In genomic region chr7:16024603-16025222, GRCm38 (mm10) we compare ENCODE assay signal across 21 mouse cellular contexts. TPM values are rescaled to one million over a fixed set of nuclear protein-coding genes. Genes with fewer than 3 reads are reported as not detected.
"Had no signal": no experiment of that assay in that cellular context is flagged by ENCODE, and none has a peak within 500 bp of the region (broad histone marks: within the 10 kb centered on the region; RNA-seq: fewer than 3 reads in every experiment).

No protein-coding gene starts in this region.

- ATAC-seq: intestine, postnatal 0 days; liver, embryonic 12.5 days had no signal

- H3K4me2 ChIP-seq: limb, embryonic 13.5 days; liver, embryonic 12.5 days; liver, embryonic 15.5 days; lung, embryonic 15.5 days; neural tube, embryonic 13.5 days had no signal

- H3K4me3 ChIP-seq: layer of hippocampus, adult 2 months; limb, embryonic 10.5 days; limb, embryonic 13.5 days; liver, embryonic 12.5 days; liver, embryonic 15.5 days; lung, embryonic 15.5 days; neural tube, embryonic 13.5 days had no signal

- H3K36me3 ChIP-seq: liver, embryonic 15.5 days had no signal

- H3K9ac ChIP-seq: limb, embryonic 13.5 days; liver, embryonic 12.5 days; liver, embryonic 15.5 days; lung, embryonic 15.5 days; neural tube, embryonic 13.5 days had no signal

- H3K27ac ChIP-seq: kidney, postnatal 0 days; layer of hippocampus, adult 2 months; limb, embryonic 10.5 days; limb, embryonic 13.5 days; liver, embryonic 12.5 days; liver, embryonic 15.5 days; lung, embryonic 15.5 days; neural tube, embryonic 13.5 days had no signal

- DNase-seq: kidney, adult 2 months; kidney, postnatal 25 days; layer of hippocampus, adult 9-11 months; liver; lung, adult 18-20 months; lung, postnatal 10 days; lung, postnatal 36 days; midbrain, embryonic 14.5 days; right cerebral cortex, postnatal 4 days; spleen, adult 18-20 months; thymus, postnatal 4 days had no signal

- H3K4me1 ChIP-seq: limb, embryonic 10.5 days had no signal

- H3K9me3 ChIP-seq: limb, embryonic 10.5 days; limb, embryonic 13.5 days; liver, embryonic 12.5 days; liver, embryonic 15.5 days; lung, embryonic 15.5 days; neural tube, embryonic 13.5 days had no signal

- H3K27me3 ChIP-seq: limb, embryonic 13.5 days; liver, embryonic 12.5 days; liver, embryonic 15.5 days; lung, embryonic 15.5 days; neural tube, embryonic 13.5 days had no signal

RNA-seq across cellular contexts. Expression of gene Zfp541, which starts 36.9 kb away (rescaled TPM):
- polyA plus RNA-seq: intestine, postnatal 0 days; kidney, adult 2 months; large intestine, adult 2 months; limb, embryonic 10.5 days; liver, embryonic 12.5 days; liver, embryonic 15.5 days; lung, embryonic 15.5 days had no signal
